Mouse (Mus musculus) thymus, adult 2 months (tissue): ENCODE measurements around the gene Bag1. TPM values are rescaled to one million over a fixed set of nuclear protein-coding genes. Genes with fewer than 3 reads are reported as not detected.

ENCODE experiments used
- DNase-seq: peaks from one replicate; pipeline ENCODE4 v3.0.0; 2021
- H3K27ac ChIP-seq: fragments of 200-500 bp; 2 replicates; pipeline ENCODE4 v1.5.1; 2012; ENCODE audit warnings: low read length, control low read depth; ENCODE audit not compliant: control insufficient read depth, insufficient read depth
- H3K27me3 ChIP-seq: fragments of 200-500 bp; 2 replicates; pipeline ENCODE4 v1.6.1; 2012; ENCODE audit warnings: mild to moderate bottlenecking, low read length, moderate library complexity, mixed read lengths; ENCODE audit not compliant: control insufficient read depth, insufficient read depth
- H3K36me3 ChIP-seq: fragments of 200-500 bp; 2 replicates; pipeline ENCODE4 v1.6.1; 2012; ENCODE audit warnings: mild to moderate bottlenecking, low read length, moderate library complexity; ENCODE audit not compliant: control insufficient read depth, insufficient read depth
- H3K4me1 ChIP-seq: fragments of 200-500 bp; replicated peaks from 2 replicates; pipeline ENCODE4 v1.6.1; 2012; ENCODE audit warnings: low read length; ENCODE audit not compliant: control insufficient read depth, insufficient read depth
- H3K4me3 ChIP-seq: fragments of 200-500 bp; 2 replicates; pipeline ENCODE4 v1.5.1; 2012; ENCODE audit warnings: mild to moderate bottlenecking, low read length, control low read depth, moderate library complexity; ENCODE audit not compliant: control insufficient read depth, insufficient read depth
- CTCF ChIP-seq: fragments of 200-500 bp; IDR thresholded peaks from 2 replicates; pipeline ENCODE4 v1.5.1; 2012; ENCODE audit warnings: mild to moderate bottlenecking, control low read depth, low read length, moderate library complexity, borderline replicate concordance; ENCODE audit not compliant: control insufficient read depth, poor library complexity, insufficient read depth; ENCODE audit errors: extremely low read depth
- POLR2A ChIP-seq: fragments of 200-500 bp; IDR thresholded peaks from 2 replicates; pipeline ENCODE4 v1.6.1; 2012; ENCODE audit warnings: mild to moderate bottlenecking, low read length, control low read depth, moderate library complexity; ENCODE audit not compliant: control insufficient read depth, poor library complexity, insufficient read depth; ENCODE audit errors: extremely low read depth
- WGBS: fragments of 180-500 bp; shearing (Covaris S2); methylation state at CpG from one replicate; pipeline ENCODE4 v1.1.7; 2018; 5-methylcytosine and 5-hydroxymethylcytosine counted together
- polyA plus RNA-seq: library from polyadenylated mRNA; depleted of rRNA; stranded (reverse); fragments of >200 nt; gene quantifications from 2 replicates; pipeline ENCODE4 v1.2.3, GENCODE M21; 2012

The Bag1 gene
- polyA plus RNA-seq, 1 experiment, result 94.5 TPM

DNA sequence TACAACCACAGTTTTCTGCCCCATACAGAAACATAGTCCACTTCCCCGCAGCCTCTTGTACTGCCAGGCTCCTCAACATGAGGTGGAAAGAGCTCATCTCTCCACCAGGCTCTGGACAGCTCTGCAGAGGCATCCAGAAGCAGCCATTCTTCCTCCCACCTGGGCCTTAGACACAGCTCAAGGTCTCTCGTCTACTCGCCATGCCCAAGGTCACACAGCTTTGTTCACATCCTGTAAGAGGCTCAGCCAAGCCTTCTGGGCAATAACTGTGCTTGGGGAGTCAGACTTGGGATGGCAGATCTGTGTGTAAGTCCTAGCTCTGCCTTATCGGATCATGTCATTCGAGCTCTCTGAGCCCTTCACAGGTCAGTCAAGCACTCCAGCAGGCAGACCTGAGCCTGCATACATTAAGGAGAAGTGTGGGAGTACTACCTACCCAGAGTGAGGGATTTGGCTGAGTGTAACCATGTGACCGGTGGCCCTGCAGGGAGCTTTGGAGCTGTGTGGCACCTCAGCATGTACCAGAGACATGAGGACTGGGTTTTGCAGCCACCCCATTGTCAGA, 24.9 kb downstream of the Bag1 start:
- Histone ChIP-seq H3K27ac (no peak overlapping the region), H3K4me3 (no peak overlapping the region), H3K27me3 (no peaks in the 10 kb centered on the region), H3K4me1 (0 out of 2 replicates have a peak, but pooled peaks cover 2% of the 10 kb centered on the region), H3K36me3 (no peaks in the 10 kb centered on the region)
- TF ChIP-seq POLR2A (no peak), CTCF (no peak)
- WGBS, result 93% methylated on average over 6 of the region's 6 CpGs
- no peak for DNase-seq

DNA sequence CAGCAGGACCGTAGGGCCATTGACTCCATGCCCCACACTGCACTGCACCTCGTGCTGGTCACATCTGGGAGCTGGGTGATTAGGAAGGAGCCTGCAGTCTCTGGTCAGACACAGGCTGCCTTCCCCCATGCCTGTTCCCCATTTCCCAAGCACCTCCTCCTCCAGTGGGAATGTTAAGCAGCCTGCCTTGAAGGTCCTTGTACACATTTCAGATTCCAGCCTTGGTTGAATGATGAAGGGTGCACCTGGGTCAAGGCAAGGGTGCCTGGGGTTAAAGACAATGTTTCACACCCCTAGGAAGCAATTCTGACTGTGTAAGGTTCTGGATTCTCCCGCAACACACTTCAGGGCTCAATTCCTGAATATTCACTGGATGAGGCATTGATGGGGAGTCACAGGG, 26.8 kb downstream of the Bag1 start:
- no peak for TF ChIP-seq POLR2A
- TF ChIP-seq CTCF, result no peak
- 91% methylated on average over 3 of the region's 3 CpGs for WGBS
- H3K36me3 ChIP-seq, result no peaks in the 10 kb centered on the region
- no peaks in the 10 kb centered on the region for H3K27me3 ChIP-seq
- H3K27ac ChIP-seq, result no peak overlapping the region
- no peaks in the 10 kb centered on the region for H3K4me1 ChIP-seq
- no peak overlapping the region for H3K4me3 ChIP-seq
- DNase-seq, result no peak

DNA sequence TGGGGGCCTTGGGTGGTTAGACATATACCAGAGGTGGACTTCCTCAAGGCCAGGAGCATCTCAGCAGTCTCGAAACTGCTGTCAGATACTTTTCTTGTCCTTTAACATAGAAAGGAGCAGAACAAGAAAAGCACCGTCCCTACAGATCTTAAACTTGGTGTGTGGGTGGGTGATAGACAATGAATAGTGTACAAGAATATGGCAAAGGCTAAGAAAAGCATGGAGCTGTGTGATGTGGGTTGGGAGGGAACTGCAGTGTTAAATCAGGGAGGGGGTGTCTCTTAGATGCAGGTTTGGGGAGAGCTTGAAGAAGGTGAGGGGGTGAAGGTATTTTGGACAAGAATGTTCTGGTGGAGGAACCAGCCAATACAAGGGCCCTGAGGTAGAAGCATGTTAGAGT, 27.5 kb downstream of the Bag1 start:
- no peak for TF ChIP-seq POLR2A
- no peak for TF ChIP-seq CTCF
- WGBS, result 90% methylated on average over 2 of the region's 2 CpGs
- no peaks in the 10 kb centered on the region for H3K36me3 ChIP-seq
- DNase-seq, result no peak
- H3K4me1 ChIP-seq, result no peaks in the 10 kb centered on the region
- no peak overlapping the region for H3K4me3 ChIP-seq
- no peaks in the 10 kb centered on the region for H3K27me3 ChIP-seq
- H3K27ac ChIP-seq, result no peak overlapping the region

DNA sequence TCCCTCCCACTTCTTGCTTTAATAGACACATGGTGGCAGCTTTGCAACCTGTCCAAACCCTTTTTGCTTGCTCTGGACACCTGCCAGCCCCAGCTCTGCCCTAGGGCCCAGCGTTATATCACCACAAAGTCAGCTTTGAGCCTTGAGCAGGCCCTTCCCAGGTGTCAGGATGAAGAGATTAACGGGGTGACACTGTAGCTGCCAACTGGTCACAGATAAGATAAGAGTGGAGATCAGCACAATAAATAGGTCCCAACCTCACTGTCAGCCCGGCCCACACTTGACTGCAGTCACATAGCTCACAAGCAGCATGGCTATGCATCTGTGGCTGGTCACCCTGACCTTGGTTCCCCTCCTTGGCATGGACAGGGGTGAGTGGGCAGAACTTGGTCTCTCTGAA, 28.3 kb downstream of the Bag1 start, which contains the start of gene Spink4:
Gene Spink4 (plus strand): TSS at position 268 of the 400 bp plus-strand sequence.
- no peaks in the 10 kb centered on the region for H3K4me1 ChIP-seq
- 38% methylated on average over 3 of the region's 3 CpGs for WGBS
- no peak for DNase-seq
- no peak within 1 kb of the TSS for H3K4me3 ChIP-seq
- H3K36me3 ChIP-seq, result no peaks in the 10 kb centered on the region
- no peak within 1 kb of the TSS for H3K27ac ChIP-seq
- TF ChIP-seq POLR2A (no peak), CTCF (no peak)
- no peaks in the 10 kb centered on the region for H3K27me3 ChIP-seq

DNA sequence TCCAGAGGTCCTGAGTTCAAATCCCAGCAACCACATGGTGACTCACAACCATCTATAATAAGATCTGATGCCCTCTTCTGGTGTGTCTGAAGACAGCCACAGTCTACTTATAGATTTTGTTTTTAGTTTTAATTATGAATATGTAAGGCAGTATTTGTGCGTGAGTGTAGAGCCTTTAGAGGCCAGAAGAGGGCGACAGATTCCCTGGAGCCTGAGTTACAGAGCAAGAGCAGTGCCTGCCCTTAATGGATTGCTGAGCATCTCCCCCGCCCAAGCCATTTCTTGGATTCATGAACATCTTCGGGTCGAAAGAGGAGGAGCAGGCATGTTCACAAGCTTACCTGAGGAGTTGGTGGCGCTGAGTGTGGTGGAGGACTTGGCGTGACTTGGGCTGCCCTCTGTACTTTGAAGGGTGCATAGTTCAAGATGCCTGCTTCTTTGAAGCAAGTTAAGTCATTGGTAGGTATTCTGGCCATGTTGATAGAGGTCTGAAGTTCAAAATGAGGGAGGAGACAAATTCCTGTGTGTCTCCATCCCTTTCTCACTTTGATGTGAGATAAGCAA, 31.4 kb downstream of the Bag1 start:
- Histone ChIP-seq H3K27ac (no peak overlapping the region), H3K4me3 (no peak overlapping the region), H3K27me3 (no peaks in the 10 kb centered on the region), H3K4me1 (no peaks in the 10 kb centered on the region), H3K36me3 (no peaks in the 10 kb centered on the region)
- whole genome bisulfite sequencing, result 96% methylated on average over 7 of the region's 7 CpGs
- no peak for DNase-seq
- TF ChIP-seq POLR2A (no peak), CTCF (no peak)

DNA sequence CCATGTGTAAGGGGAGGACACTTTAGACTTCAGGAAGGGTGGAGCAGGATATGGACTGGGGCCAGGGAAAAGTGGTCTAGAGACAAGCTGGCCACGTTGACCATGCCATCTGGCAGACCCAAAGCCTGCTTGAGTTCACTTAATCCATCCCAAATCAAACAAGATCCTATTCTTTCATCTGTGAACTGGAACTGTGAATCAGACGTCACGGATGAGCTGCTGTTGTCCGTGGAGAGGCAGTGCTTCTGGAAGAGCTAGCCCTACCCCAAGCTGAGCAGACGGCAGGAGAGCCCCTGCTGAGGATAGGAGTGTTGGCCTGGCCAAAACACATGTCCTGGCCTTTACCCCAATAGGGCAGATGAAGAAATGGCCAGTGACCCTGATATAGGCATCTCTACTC, 32.1 kb downstream of the Bag1 start:
- no peak overlapping the region for H3K4me3 ChIP-seq
- 91% methylated on average over 5 of the region's 5 CpGs for WGBS
- no peaks in the 10 kb centered on the region for H3K27me3 ChIP-seq
- no peak overlapping the region for H3K27ac ChIP-seq
- no peak for DNase-seq
- TF ChIP-seq CTCF (no peak), POLR2A (no peak)
- H3K4me1 ChIP-seq, result no peaks in the 10 kb centered on the region
- H3K36me3 ChIP-seq, result no peaks in the 10 kb centered on the region

DNA sequence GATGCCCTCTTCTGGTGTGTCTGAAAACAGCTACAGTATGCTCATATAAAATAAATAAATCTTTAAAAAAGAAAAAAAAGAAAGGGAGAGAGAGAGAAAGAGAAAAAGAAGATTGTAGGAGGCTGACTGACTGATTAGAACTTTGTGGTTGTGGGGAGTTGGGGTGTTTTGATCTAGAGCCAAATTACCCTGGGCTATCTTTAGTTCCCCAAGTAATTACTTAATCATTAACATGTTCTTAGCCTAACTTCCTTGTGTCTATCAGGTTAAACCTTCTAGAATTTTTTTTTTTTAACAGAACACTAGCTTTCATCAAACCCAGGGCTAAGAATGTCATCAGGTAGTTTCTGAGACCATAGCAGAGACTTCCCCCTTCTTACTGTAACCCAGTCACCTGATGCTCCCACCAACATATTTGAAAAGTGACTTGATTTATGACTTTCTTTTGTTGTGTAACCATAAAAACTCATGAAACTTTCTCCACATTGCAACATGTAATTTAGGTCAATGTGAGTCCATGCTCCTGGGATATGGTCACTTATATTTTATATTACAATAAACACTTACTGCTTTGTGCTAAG, 33.7 kb downstream of the Bag1 start:
- DNase-seq, result no peak
- Histone ChIP-seq H3K27ac (no peak overlapping the region), H3K4me1 (no peaks in the 10 kb centered on the region), H3K36me3 (no peaks in the 10 kb centered on the region), H3K4me3 (no peak overlapping the region), H3K27me3 (no peaks in the 10 kb centered on the region)
- TF ChIP-seq CTCF, result no peak
- TF ChIP-seq POLR2A, result no peak
